Mouse (Mus musculus) erythroid progenitor cell, adult 5-6 weeks (primary cell): ENCODE data around the gene Wdr48. TPM values are rescaled to one million over a fixed set of nuclear protein-coding genes. Genes with fewer than 3 reads are reported as not detected.

ENCODE experiments used
- ATAC-seq: replicated peaks from 2 replicates; pipeline ENCODE4 v1.8.0; 2016; ENCODE audit warnings: moderate number of reproducible peaks, mild to moderate bottlenecking, moderate TSS enrichment, inconsistent platforms; ENCODE audit not compliant: poor library complexity, low FRiP score, severe bottlenecking
- total RNA-seq, 2 experiments: library from RNA; stranded (forward) in 1 of 2; stranded (reverse) in 1 of 2; fragments of 150-400 nt in 1 of 2; fragments of 186-747, 209-891 nt in 1 of 2; gene quantifications; 2 replicates each; pipeline versions ENCODE4 v1.2.3 to v1.2.4; 2015 to 2017; ENCODE audit warnings: low replicate concordance in 2 of 2

Wdr48 gene
- total RNA-seq, 2 experiments from 2014 or later: 52.4 to 63.9 TPM

- ATAC-seq: no peak
These were observed 69.5 kb downstream of the Wdr48 start for GRCm38 (mm10) chr9:119964206-119964605.

GRCm38 (mm10) chr9:119965186-119965585 lies 70.5 kb downstream of the Wdr48 start:
- ATAC-seq: no peak

- ATAC-seq: no peak
These were observed 71.7 kb downstream of the Wdr48 start for GRCm38 (mm10) chr9:119966221-119966910.

DNA sequence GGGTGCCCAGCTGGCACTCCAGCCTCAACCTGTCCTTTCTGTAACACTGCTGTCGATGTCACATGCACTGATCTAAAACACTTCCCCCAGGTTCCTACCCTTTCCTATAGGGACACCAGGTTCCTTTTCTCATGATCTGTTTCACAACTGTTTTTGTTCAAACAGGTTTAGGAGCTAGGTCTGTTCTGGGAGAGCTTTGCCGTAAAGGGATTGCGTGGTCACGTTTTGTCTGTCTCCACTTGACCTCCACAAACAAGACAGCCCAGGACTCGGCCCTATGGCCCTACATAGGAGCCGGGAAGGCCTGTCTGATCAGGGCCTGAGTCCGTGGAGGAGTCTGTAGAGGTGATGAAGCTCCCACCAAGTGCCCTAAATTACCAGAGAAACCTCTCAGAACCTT lies 75.1 kb downstream of the Wdr48 start:
- no peak for ATAC-seq

DNA sequence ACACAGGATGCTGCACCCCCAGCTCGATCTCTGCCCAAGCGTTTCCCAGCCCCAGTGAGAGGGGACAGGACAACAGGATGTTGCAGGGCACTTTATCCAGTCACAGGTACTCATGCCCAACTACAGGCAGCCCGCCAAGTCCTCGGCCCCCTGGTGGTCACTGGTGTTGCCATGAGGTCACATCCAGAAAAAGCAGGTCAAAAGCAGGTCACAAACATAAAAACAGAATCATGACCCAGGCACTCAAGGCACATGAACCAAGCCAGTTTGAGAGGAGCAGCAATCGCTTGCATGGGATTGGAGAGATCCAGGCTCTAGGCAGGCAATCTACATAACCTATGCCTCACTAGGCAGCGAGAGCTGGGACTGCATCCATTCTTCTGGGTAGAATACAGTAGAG lies 75.5 kb downstream of the Wdr48 start:
- no peak for ATAC-seq

DNA sequence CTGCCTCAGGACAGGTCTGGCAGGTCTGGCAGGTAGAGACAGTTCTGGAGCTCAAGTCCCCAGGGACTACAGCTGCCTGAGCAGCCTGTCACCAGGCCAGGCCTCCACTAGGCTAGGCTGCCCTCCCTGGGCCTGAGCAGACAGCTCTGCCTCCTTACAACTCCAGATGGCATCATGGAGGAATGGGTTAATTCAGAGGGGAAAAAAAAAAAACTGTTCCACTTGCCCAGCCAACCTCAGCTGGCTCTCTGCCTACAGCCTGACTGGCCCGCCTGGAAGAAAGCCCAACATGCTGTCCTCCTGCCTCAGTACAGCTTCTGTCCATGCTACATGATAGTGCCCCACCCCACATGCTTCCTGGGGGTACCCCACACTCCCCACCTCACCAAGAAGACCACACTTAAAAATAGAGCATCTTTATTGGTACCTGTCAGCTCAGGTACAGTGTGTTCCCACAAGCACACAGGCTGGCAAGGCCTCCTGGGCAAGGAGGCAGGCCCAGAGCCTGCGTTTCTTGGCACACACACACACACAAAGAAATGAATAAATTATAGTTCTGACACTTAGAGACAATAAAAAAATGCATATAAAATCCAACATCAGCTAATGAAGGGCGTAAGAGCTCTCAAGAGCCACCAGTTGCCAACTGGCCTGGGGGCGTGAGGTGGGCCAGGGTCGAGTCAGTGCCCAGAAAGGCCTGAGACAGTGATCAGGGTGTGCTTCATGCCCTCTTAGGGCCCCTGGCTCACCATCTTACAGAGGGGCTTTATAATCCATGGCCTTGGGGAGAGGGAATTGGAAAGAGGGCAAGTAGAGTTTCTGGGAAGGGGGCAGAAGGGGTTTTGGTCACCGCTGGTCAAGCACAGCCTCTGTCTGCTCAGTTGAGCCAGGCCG lies 76.3 kb downstream of the Wdr48 start:
- ATAC-seq: no peak

DNA sequence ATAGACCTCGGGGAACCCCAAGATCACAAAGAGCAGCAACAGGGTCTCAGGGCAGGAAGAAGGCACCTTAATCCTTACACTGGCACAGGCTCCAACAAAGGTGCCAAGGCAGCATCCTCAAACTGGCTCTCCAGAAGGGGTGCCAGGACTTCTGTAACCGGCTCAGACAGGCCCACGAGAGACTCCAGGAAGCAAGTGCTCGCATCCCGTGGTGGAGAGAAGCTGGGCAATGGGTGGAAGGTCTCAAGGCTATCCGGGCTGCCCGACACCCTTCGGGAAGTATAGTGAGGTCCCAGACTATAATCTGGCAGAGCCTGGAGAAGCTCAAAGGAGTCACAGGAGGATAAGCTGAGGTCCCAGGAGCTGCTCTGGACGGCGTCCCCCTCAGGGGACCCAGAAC lies 77.5 kb downstream of the Wdr48 start:
- no peak for ATAC-seq

- ATAC-seq: no peak
These were observed 77.9 kb downstream of the Wdr48 start for GRCm38 (mm10) chr9:119972582-119972981.

DNA sequence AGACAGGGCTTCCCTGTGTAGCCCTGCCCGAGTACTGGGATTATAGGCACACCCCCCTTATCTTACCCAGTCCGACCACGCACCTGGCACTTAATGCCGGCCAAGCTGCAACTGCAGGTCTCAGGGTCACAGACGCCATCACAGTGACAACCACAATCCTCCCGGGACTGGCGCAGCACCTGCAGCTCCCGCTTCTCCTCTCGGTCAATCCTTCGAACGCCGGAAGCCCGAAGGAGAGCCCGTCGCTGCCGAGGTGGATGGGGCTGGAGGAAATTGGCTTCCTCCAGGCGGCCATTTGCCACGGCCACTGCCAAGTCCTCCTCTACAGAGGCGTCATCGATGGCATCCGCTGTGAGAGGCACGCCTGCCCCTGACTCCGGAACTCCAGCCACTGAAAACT lies 78.6 kb downstream of the Wdr48 start:
- ATAC-seq: no peak

DNA sequence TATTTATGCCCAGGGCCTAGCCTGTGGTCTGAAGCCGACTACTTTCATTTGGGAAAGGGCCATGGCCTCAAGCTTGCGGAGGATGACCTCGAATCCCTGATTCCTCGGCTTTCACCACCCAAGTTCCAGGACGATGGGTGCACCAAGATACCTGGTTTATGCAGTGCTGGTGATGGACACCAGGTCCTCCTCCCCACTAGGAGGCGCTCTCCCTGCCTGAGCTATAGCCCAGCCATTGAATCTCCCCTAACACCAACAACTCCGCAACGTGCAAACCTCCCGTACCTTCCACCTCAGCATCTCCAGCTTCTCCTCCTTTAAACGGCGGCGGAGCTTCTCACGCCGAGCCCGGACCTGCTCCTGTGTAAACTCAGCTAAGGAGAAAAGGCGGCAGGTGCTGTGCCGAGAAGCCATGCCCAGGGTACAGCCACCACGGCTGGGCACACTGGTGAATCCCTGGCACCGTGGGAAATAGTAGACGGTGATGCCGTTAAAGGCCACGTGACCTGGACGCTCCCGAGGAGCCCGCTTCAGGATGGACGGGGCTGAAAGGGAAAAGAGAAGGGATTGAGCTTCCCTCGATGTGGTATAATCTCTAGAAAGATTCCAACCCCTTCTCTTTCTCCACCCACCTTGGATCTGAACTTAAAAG lies 79.3 kb downstream of the Wdr48 start:
- ATAC-seq: no peak

- ATAC-seq: no peak
These were observed 79.9 kb downstream of the Wdr48 start for GRCm38 (mm10) chr9:119974609-119975008.

- ATAC-seq: no peak
These were observed 80.6 kb downstream of the Wdr48 start for GRCm38 (mm10) chr9:119975286-119975685.

Other genes with a start within 250 kb of the Wdr48 start
- not detected in 2 replicates for gene Scn10a, start 175.6 kb upstream of the Wdr48 start, total RNA-seq (2015; ENCODE audit: low replicate concordance)
- not detected in 2 replicates for gene Scn10a, start 175.6 kb upstream of the Wdr48 start, total RNA-seq (2017; ENCODE audit: low replicate concordance)
- not detected in 2 replicates for gene Scn11a, start 69.4 kb upstream of the Wdr48 start, total RNA-seq (2015; ENCODE audit: low replicate concordance)
- not detected in 2 replicates for gene Scn11a, start 69.4 kb upstream of the Wdr48 start, total RNA-seq (2017; ENCODE audit: low replicate concordance)
- gene Gorasp1, start 42.7 kb downstream of the Wdr48 start, total RNA-seq (2015; ENCODE audit: low replicate concordance): 2.5 and 4.2 TPM in 2 replicates
- 0.90 and 2.3 TPM in 2 replicates for gene Gorasp1, start 42.7 kb downstream of the Wdr48 start, total RNA-seq (2017; ENCODE audit: low replicate concordance)
- gene Ttc21a, start 42.7 kb downstream of the Wdr48 start, total RNA-seq (2015; ENCODE audit: low replicate concordance): 2.1 TPM in 1 of 2 replicates, not detected in the other
- gene Ttc21a, start 42.7 kb downstream of the Wdr48 start, total RNA-seq (2017; ENCODE audit: low replicate concordance): 1.5 TPM in 1 of 2 replicates, not detected in the other
- gene Csrnp1, start 89.8 kb downstream of the Wdr48 start, total RNA-seq (2015; ENCODE audit: low replicate concordance): 2.1 and 2.2 TPM in 2 replicates
- gene Csrnp1, start 89.8 kb downstream of the Wdr48 start, total RNA-seq (2017; ENCODE audit: low replicate concordance): 1.4 and 3.0 TPM in 2 replicates
- gene Xirp1, start 128.7 kb downstream of the Wdr48 start, total RNA-seq (2015; ENCODE audit: low replicate concordance): not detected in 2 replicates
- not detected in 2 replicates for gene Xirp1, start 128.7 kb downstream of the Wdr48 start, total RNA-seq (2017; ENCODE audit: low replicate concordance)
- gene Cx3cr1, start 175.0 kb downstream of the Wdr48 start, total RNA-seq (2015; ENCODE audit: low replicate concordance): 4.2 and 6.1 TPM in 2 replicates
- 2.5 and 3.7 TPM in 2 replicates for gene Cx3cr1, start 175.0 kb downstream of the Wdr48 start, total RNA-seq (2017; ENCODE audit: low replicate concordance)
- not detected in 2 replicates for gene Ccr8, start 197.2 kb downstream of the Wdr48 start, total RNA-seq (2015; ENCODE audit: low replicate concordance)
- gene Ccr8, start 197.2 kb downstream of the Wdr48 start, total RNA-seq (2017; ENCODE audit: low replicate concordance): not detected in 2 replicates
- gene Slc25a38, start 215.5 kb downstream of the Wdr48 start, total RNA-seq (2015; ENCODE audit: low replicate concordance): 271 and 362 TPM in 2 replicates
- gene Slc25a38, start 215.5 kb downstream of the Wdr48 start, total RNA-seq (2017; ENCODE audit: low replicate concordance): 322 and 446 TPM in 2 replicates
- gene Rpsa, start 232.8 kb downstream of the Wdr48 start, total RNA-seq (2015; ENCODE audit: low replicate concordance): 703 and 915 TPM in 2 replicates
- gene Rpsa, start 232.8 kb downstream of the Wdr48 start, total RNA-seq (2017; ENCODE audit: low replicate concordance): 860 and 1,041 TPM in 2 replicates